Mouse (Mus musculus) CD4-positive, CD25-positive, alpha-beta regulatory T cell, adult 2 months (primary cell): ENCODE data around the gene Col26a1.

Experiments
- DNase-seq: peaks from one replicate; pipeline ENCODE4 v3.0.0-alpha.2; 2012; ENCODE audit warnings: low read depth, low spot score

The Col26a1 gene

GRCm38 (mm10) chr5:136881380-136882009 is 1.5 kb downstream of the Col26a1 start:
- peak; percentile 89 for DNase-seq

DNA sequence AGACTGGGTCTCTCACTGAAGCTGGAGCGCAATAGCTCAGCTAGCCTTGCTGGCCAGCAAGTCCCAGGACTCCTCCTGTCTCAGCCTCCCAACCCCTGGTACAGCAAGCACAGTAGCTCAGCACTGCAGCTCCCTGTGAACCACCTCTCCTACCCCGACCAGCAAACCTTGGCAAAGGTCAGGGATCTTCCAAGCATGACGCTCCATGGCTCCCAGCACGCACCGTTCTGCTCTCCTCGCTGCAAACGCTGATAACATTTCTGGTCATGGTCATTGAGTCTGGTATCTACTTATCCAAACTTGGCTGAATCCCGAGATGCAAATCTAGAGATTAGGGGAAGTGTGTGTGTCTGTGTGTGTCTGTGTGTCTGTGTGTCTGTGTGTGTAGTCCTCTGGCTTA is 2.9 kb downstream of the Col26a1 start:
- DNase-seq = no peak

DNA sequence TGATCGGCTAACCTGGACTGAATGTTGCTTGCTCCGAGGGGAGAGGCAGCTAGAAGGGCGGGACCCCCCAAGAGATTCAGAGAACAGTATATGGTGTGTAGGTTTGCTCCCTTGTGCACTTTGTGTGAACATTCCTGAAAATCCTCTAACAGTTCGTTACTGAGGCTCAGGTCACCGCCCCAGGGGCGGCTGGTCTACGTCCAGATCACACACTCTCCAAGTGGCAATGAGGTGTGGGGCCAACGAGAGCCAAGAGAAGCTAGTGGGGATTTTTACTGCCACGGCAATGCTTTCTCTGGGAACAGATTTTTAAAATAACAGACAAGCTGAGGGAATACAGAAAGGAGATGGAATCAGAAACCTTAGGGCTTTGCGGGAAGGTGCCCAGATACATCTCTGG is 8.7 kb downstream of the Col26a1 start:
- DNase-seq = no peak

GRCm38 (mm10) chr5:136872417-136872816 is 10.6 kb downstream of the Col26a1 start:
- DNase-seq = no peak

DNA sequence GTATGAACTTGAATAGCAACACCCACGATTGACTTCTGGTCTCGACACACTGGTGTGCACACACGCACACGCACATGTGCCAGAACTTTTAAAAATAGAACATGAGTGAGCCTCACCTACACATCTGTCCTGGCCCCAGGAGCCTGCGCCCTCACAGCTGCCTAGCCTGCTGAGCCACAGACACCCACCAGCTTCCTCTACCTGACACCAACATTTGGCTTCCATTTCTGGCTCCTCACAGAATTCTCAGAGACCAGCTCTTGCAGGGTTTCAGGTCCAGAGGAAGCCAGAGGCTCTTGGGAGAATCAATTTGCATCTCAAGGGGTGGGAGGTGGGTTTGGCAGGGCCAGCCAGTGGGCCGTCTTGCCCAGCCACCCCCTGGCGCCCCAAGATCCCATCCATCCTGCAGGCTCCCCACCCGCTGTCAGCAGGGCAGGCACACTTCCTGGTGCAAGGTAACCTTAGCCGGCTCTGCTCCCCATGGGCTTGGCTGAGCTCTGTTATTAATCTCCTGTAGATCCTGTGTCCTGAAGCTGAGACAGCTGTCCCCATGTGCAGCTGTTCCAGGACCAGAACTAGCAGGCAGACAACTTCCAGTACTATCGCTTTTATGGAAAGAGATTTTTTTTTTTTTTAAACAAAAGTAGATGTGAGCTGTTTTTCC is 13.4 kb downstream of the Col26a1 start:
- DNase-seq = peak; percentile 11

DNA sequence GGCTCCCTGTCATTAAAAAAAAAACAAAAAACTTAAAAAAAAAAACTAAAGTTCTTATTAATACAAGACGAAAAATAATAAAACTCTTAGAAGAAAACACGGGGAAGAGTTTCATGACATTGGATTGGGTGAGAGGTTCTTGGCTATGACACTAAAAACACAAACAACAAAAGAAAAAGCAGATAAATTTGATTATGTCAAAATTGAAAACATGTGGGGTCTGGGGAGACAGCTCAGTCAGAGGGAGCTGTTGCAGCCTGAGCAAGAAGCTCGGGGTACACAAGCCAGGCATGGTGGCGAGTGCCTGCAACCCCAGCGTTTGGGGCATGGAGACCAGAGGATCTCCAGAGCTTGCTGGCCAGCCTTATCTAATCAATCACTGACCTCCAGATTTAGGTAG is 15.3 kb downstream of the Col26a1 start:
- no peak for DNase-seq

DNA sequence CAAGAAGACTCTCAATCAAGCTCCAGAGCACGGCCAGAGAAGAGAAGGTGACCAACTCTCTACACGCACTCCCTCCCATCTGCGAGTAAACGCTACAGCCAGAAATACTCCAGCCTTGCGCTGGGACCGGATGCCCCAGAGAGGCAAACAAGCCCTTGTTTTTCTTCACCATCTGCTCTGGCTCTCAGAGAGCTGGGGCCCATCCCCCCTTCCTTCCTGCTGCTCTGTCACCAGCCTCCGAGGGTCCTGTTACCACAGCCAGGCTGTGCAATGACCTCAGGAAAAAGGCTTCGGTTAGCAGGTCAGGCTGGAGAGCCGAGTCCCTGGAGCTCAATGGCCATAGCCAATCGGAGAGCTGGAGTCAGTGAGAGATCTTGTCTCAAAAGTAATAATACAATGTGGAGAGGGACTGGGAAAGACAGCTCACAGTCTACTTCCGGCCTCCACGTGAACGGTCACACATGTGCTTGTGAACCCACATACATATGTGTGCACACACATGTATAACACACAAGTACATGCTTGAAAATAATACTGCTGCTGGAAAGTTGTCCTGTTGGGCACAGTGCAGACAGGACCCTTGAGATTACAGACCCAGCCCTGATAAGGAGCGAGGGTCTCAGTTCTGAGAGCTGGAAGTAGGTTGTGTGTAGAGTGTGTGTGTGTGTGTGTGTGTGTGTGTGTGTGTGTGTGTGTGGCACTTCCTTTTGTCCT is 18.9 kb downstream of the Col26a1 start:
- DNase-seq = peak; percentile 74

DNA sequence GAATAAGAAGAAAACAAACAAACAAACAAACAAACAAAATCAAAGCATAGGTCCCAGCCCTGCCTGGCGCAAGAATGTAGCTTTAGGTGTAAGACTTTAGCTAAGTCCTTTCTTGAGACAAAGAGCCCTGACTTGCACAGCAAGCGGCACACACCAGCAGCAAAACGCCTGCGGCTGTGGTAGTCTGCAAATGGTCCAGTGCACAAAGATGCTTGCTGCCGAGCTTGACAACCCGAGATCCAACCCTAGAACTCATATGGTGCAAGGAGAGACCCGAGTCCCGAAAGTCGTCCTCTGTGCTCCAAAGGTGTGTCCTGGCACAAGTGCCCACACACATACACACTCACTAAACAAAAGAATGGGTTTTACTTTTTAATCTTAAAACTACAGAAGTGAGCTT is 19.7 kb downstream of the Col26a1 start:
- DNase-seq = no peak

DNA sequence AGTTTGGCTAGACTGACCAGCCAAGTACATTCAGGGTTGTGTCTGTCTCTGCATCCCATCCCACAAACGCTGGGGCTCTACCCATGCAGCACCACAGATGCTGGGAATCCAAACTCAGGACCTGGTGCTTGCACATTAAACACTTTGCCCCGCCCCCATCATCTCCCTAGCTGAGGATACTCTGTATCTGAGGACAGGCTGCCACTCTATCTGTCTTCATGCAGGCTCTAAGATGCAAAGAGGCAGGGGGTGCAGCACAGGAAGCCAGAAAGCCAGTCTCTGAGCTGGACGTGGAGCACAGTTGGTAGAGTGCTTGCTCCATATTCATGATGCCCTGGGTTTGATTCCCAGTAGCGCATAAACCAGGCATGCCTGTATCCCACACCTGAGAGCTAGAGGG is 20.2 kb downstream of the Col26a1 start:
- DNase-seq = peak; percentile 27

- DNase-seq = no peak
Observed at GRCm38 (mm10) chr5:136861191-136861940, 21.6 kb downstream of the Col26a1 start.

DNA sequence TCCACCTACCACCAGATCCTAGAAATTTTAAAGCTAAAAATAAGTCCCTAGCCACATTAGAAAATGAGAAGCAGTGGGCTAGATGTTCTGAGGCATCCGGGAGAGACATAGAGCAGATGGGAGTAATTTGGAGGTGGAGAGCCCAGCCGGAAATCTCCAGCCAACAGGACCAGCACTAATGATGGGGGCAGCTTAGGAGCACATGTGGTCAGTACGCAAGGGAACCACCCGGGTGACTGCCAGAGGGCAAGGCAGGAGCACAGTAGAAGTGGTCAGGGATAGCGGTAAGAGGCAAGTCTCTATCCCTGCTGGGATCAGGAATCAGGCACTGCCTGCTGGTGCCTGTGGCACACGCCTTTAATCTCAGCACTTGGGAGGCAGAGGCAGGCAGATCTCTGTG is 32.3 kb downstream of the Col26a1 start:
- DNase-seq = no peak

- DNase-seq = no peak
Observed at GRCm38 (mm10) chr5:136846385-136847264, 36.4 kb downstream of the Col26a1 start.

DNA sequence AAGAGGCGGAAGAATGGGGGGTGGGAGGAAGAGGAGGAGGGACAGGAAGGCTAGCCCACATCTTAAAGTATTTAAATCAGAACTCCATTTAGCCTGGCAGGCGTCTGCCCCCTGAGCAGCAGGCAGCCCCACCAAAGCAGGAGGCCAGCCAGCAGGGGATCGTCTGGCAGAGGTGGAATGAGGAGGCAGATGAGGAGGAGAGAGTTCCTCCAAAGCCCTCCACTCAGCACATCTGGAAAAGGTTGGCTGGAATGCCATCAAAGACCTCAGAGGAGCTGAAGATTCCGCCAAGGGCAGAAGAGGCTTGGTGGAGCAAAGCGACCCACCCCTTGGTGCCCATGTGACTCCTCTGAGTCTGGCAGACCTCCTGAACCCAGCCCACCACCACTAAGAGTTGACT is 39.1 kb downstream of the Col26a1 start:
- no peak for DNase-seq

DNA sequence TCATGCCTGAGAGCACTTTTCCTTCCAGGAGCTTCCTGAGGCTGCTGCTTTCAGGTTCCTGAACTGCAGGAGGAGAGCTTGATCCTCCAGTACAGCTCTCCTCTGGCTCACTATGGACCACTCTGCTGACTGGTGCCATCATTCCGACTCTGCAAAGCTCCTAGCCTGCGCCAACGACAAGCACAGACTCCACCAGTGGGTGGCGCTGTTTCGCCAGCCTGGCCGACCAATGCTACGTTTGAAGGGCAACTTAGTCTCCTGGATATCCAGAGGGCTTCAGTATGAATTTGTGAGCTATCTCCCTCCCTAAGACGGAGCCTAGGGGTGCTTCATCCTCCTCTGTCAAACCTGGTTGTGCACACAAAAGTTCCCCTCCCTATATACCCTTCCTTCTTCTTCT is 43.0 kb downstream of the Col26a1 start:
- DNase-seq = peak; percentile 87

DNA sequence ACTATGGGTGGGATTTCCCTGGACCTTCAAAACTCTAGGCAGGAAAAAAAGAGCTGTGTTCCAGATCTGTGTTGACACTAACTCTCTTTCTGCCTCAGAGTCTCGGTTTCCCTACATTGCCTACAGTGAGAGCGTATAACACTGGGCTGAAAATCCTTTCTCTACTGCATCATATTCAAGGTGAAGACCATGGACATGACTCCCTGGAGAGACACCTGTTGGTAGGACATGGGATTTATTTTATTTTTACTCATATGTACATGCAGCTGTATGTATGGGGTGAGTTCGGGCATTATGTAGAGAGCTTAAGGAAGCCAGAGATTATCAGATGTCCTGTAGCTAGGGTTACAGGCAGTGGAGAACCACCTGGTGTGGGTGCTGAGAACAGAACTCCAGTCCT is 50.0 kb downstream of the Col26a1 start:
- DNase-seq = no peak

GRCm38 (mm10) chr5:136830156-136830555 is 52.9 kb downstream of the Col26a1 start:
- DNase-seq = no peak

DNA sequence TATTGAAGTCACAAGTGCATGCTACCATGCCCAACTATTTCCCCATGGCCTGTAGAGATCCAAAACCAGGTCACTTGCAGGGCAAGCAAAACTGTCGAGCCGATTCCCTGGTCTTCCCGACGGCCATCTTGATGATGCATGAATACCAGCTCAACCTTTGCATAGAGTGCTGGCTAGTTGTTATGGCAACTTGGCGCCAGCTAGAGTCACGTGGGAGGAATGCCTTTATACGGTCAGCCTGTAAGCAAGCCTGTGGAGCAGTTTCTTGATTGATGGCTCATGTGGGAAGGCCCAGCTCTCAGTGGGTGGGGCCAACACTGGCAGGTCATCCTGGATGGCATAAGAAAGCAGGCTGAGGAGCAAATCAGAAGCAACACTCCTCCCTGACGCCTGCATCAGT is 61.0 kb downstream of the Col26a1 start:
- DNase-seq = no peak

GRCm38 (mm10) chr5:136820911-136821310 is 62.1 kb downstream of the Col26a1 start:
- no peak for DNase-seq

DNA sequence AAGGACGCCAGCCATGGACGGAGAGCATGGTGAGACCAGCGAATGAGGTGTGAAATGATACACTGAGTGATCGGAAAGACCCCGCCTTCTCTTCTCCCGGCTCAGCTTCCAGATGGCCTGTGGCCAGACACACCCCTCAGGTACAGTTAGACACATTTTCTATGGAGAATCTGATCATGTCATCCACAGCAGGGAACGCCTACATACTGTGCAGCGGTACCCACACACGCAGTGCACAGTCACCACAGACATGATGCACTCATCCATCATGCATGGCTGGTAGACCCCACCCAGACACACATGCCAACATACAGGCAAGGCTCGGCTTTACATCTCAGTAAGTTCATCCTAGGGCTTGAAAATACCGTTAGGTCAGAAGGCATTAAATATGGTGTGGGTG is 63.3 kb downstream of the Col26a1 start:
- no peak for DNase-seq

DNA sequence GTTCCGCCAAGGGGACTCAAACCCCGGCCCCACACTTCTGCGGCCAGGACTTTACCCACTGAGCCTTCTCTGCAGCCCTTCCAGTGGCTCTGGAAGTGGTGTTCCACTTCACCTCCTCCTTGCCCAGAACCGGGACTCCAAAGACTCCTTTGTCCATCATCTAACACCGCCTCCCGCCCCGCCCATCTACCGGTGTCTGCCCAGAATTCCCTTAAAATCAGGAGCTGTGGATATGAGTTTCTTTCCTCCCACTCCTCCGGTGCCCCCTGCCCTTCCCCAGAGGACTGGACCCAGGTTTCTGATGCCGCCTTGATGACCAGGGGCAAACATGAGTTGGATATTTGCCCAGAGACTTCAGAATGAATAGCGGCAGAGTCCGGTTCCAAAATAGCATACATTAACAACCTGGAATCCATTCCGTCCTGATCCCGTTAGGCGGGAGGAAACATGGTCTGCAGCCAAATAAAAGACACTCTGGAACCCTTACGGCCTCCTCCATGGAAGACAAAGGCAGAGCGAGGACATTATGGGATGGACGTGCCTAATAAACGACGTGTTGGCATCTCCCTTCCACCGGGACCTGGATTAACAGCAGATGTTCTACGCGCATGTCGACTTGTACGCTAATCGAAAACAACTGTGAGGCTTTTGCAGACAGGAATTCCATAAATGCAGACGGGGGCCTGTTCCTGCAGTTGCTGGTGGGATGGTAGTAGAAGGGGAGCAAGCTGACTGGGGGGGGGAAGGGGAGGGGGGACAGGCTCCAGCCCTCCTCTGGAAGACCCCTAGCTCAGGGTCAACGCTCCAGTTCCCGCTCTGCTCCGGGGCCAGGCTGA is 72.3 kb downstream of the Col26a1 start:
- no peak for DNase-seq
